Mouse (Mus musculus) kidney, postnatal 10 days (tissue): ENCODE data around the gene Chchd3.

ENCODE experiments used
- DNase-seq: peaks from one replicate; pipeline ENCODE4 v3.0.0; 2021; ENCODE audit warnings: mixed read lengths

Gene Chchd3

GRCm38 (mm10) chr6:32931106-32931770, 128.8 kb downstream of the Chchd3 start:
- no peak for DNase-seq

- no peak for DNase-seq
Measured at GRCm38 (mm10) chr6:32922391-32922790, 137.7 kb downstream of the Chchd3 start.

DNA sequence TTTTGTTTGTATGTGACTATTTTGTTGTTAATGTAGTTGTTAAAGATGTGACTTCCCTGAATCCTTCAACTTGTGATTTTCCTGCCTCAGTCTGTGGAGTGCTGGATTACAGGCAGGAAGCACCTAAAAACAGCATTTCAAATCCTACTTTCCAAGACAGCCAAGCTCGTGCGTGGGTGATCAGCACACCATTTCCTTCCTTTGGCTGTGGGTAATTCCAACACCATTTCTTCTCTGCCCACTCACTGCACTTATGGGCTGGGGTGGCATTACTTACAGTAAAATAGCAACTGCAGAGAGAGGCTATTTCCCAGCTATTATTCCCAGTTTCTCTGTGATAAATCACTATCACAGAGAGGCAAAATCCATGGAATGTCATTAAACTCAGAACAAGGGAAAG, 140.0 kb downstream of the Chchd3 start:
- DNase-seq = no peak

DNA sequence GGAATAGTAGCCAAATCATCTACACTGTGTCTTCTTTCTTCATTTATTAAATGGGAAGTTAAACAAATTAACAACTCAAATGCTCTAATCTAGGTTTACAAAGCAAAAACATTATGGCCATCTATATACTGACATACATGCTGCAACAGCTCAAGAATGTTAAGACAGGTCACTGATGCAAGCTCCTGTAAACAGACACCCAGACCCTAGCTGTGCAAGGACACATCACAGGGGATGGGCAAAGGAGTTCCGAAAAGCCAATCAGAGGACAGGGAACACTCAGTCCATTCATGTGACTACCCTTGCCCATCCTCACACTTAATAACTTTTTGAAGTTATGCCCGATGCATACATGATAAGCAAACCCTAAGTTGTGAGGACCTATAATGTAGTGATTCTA, 149.4 kb downstream of the Chchd3 start:
- no peak for DNase-seq

DNA sequence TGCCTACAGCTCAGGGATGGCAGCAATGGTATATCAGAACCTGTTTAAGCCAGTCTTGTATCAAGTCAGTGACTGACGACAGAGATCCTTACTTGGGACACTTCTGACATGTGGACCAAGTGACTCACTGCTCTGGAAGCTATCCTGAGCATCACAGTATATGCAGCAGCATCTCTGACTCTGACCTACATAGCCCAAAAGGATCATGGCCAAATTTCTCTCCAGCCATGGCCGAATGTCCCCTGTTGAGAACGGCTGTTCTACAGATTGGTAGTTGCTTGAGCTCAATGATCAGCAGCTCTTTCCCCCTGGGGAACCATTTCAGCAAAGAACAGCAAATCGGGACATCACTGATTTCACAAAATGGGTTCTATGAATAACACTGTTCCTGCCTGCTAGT, 161.0 kb downstream of the Chchd3 start:
- DNase-seq = no peak

DNA sequence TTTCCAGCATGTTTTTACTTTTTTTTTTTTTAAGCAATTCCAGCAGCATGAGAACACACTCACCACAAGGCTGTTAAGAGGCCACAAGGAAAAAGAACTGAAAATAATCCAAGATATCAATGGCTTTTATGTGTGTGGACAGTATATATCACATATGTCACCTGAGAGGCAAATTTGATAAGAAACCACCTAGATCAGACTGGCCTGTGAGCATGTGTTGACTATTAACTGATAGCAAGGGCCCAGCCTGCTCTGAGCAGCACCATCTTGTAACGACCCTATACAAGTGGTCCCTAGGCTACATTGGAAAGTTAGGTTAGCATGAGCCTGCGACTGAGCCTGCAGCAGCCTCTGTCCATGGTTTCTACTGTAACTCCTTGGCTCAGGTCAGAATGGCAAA, 166.0 kb downstream of the Chchd3 start:
- no peak for DNase-seq

GRCm38 (mm10) chr6:32890726-32891125, 169.3 kb downstream of the Chchd3 start:
- DNase-seq = no peak

DNA sequence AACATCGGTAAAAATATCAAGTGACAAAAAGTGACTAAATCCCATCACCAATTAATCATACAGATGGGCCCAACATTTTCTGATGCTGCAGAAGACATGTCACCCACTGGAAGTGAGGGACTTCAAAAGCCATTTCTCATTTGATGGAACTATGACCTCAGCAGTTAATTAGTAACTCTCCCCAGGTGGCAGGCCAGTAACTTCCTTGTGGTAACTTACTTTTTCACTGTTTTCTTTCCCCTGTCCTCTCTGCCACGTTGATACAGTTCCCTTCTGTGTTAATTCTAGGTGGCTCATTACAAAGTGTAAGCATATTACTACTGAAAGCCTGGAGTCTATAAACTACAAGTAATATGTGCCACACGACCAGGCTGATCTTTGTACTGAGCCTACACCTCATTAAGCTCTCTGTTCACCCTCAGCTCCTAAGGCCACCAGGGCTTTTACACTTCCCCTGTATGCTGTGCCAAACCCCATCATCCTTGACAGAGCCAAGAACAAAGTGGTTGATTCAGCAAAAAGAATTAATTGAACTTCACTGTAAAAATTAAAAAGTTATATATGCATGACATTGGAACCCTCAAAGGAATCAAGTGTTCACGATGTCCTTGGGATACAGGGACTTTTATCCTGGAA, 171.0 kb downstream of the Chchd3 start:
- DNase-seq = no peak

- no peak for DNase-seq
Measured at GRCm38 (mm10) chr6:32878586-32878985, 181.5 kb downstream of the Chchd3 start.

DNA sequence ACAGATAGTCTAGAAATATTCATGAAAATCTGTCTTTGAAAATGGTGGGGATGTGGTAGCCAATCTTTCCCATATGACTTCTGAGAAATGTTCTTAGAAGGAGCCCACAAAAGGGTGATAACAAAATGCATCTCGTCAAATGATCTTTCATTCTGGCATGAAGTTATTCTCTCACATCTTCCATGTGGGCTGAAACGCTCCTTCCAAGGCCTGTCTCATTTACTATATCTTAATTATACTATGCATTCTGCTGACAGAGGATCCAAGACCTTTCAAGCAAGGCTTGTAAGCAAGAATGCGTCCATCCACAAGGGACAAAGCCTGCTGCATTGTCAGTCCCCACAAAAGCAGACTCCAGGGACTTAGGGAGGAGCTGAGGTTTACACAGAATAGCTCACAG, 185.9 kb downstream of the Chchd3 start:
- DNase-seq = no peak

DNA sequence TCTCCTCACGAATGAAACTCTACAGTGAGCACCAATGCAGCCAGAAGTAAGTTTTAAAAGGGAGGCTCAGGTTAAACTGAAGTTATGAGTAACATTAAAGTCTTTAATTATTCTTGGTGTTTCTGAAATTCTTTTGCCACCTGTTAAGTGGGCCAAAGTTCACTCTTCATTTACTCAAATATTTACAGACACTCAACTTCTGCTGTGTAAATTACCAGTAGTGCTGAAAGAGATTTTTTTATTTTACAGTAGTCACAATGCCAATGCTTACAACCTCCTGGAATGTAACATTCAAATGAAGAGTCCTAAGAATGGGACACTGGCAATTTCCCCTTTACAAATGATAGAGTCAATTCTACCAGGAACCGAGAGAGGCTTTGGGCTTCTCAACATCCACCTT, 187.3 kb downstream of the Chchd3 start:
- DNase-seq = no peak

- DNase-seq = no peak
Measured at GRCm38 (mm10) chr6:32850960-32851359, 209.1 kb downstream of the Chchd3 start.

DNA sequence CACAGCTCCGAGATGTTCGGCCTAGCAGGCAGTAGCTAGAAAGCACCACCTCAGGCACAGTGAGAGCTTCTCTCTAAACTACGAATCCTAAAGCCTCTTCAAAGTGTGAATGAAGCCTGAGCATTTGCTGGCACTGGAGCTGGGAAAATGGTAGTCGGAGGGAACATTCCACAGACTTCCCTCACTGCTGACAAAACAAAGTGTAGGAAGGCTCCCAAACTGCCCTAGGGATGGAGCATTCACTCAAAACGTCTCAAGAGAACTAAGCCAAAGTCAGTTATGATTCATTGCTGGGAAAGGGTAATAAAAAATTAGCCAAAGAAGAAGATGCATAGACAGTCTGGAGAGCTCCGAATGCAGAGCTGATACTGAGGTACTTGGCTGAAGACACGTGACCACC, 211.1 kb downstream of the Chchd3 start:
- DNase-seq = no peak

DNA sequence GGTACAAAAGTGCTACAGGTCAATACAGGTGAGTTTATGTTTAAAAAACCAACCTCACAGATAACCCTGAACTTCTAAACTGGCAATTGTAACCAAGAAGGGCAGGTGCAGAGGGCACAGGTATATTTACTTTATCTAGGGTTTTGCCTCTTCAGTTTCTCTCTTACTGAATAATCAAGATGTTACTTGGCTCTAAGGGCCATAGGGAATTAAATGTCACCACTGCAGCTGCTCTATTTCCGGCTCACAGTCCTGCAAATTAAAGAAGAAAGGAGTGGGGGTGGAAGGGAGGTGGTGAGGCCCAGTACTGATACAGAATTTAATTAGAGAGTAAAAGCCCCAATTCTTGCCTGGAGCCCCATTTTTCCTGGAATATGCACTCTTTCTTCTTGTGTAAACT, 214.6 kb downstream of the Chchd3 start:
- no peak for DNase-seq

GRCm38 (mm10) chr6:32837939-32838301, 222.1 kb downstream of the Chchd3 start:
- DNase-seq = no peak

GRCm38 (mm10) chr6:32837165-32837938, 222.7 kb downstream of the Chchd3 start:
- DNase-seq = no peak

DNA sequence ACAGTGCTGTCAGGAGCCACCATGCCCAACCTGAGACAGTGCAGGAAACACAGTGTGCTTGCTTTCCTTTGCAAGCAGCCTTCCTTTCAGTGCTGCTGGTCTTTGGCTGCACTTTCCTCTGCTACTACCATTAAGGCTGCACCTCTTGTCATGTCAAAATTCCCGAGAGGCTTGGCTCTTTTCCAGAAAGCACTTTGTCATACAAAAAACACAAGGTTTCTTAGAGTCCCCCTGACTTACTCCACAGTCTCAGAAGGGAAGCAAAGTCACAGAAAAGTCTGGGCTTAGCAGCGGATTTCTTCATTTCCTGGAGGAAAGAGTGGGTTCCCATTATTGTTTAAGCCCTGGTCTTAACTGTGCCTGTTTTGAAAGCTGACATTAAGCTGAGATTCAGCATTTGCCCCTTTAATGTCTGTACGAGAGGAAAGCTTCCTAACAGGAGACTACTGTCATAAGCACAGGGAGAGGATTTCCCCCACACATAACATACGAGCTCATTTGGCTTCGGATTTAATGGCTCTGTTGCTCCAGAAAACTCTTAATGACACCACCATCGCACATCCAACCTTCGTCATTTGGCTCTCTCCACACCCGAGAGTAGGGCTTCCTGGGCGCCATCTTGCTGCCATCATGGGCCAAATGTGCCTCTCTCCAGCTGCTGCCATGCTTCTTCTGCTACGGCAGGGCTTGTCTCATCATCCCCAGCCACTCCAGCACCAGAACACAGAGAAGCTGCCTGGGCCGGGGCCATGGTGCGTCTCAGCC, 236.0 kb downstream of the Chchd3 start:
- peak; percentile 30 for DNase-seq

GRCm38 (mm10) chr6:32818961-32819360, 241.1 kb downstream of the Chchd3 start:
- no peak for DNase-seq

- DNase-seq = no peak
Measured at GRCm38 (mm10) chr6:32808796-32809195, 251.3 kb downstream of the Chchd3 start.

DNA sequence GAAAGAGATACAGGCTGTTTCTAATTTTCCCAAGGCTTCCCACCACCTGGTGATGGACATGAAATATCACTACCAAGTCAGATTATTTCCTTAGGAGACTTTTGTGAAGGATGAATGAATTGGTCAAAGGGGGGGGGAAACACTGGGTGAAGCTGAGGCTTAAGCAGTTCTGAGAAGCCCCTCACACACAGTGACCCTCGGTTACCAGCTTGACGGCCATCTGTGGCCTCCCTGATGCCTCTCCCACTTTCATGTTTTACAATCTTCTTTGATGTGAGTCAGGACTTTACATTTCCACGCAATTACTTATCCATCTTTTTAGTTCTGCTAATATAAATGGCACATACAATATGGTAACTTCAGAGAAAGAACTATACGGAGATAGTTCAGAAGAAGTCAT, 252.3 kb downstream of the Chchd3 start:
- no peak for DNase-seq

GRCm38 (mm10) chr6:32803646-32804045, 256.4 kb downstream of the Chchd3 start:
- DNase-seq = no peak

DNA sequence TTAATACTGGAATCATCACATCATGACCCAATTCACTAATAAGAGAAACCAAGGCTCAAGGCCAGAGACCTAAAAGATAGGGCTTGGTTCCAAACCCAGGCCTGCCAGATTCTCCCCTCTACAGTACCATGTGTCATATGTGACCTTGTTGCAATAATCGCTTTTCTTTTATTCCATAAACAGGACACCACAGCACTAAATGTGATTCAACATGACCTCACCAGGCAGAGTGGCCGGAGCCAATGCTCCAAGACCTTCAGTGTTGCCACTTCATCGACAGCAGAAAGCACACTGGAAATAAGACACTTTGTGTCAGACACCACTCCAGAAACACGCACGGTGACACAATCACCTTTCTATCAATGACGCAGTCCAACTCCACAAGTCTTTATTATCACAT, 258.3 kb downstream of the Chchd3 start:
- DNase-seq = no peak

GRCm38 (mm10) chr6:32797525-32797924, 262.5 kb downstream of the Chchd3 start:
- no peak for DNase-seq
